Comparison of ENCODE assay signal across 10 mouse cellular contexts in the genomic region with DNA sequence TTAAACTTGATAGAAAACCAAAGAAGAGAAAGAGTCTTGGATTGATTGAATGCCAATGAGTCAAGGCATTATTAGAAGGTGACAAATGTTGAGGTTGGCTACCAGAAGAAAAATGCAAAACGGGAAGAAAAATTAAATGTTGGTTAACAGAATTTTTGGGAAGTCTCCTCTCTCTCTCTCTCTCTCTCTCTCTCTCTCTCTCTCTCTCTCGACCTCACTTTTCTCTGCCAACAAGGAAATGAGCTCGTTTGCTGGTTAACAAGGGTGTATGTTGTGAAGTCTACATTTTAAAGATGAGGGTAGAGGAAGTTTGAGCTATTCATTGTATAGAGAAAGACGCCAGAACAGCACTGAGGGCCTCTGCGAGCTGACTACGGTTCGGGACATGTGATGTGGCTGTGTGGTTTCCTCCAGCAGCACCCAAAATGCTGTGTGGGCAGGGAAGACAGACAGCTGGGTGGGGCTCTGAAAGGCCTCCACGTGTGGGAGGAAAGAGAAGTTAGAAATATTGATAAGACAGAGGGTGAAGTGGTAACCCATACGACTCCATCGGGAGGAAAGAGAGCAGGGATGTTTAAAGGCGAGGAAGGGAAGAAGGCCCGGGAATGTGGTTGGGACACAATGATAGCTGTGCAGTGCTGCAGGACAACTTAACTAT.
DNase-seq lines count a peak whose midpoint lies in the region; ATAC-seq and TF ChIP-seq lines count a peak whose summit lies in the region.
"Had no signal": no experiment of that assay in that cellular context is flagged by ENCODE, and none has a peak within 500 bp of the region (broad histone marks: within the 10 kb centered on the region; RNA-seq: fewer than 3 reads in every experiment).

No protein-coding gene starts in this region.

- 3% methylated on average over 12 of the region's 12 CpGs for WGBS in bone marrow, adult 2 months
- WGBS in liver, embryonic 13.5 days (ENCODE audit: insufficient replicate concordance), result 13% methylated on average over 12 of the region's 12 CpGs
- 83% methylated on average over 12 of the region's 12 CpGs for WGBS in hindbrain, embryonic 13.5 days
- 76% methylated on average over 12 of the region's 12 CpGs for WGBS in forebrain, embryonic 16.5 days

- peak overlapping the region; percentile 7; the same call in 1 of the 2 replicates for H3K9ac ChIP-seq in liver, embryonic 13.5 days
- no peak overlapping the region for H3K9ac ChIP-seq in hindbrain, embryonic 13.5 days
- H3K9ac ChIP-seq in forebrain, embryonic 16.5 days (replicated peaks; ENCODE audit: low read depth, low read length), result no peak overlapping the region
- H3K9ac ChIP-seq: embryonic facial prominence, embryonic 15.5 days; limb, embryonic 15.5 days had no signal

- peaks cover 2% of the 10 kb centered on the region; the same call in 1 of the 2 replicates for H3K4me1 ChIP-seq in bone marrow, adult 2 months (ENCODE audit: control insufficient read depth, insufficient read depth, low read length)
- peaks cover 45% of the 10 kb centered on the region for H3K4me1 ChIP-seq in liver, embryonic 13.5 days (replicated peaks)
- H3K4me1 ChIP-seq in hindbrain, embryonic 13.5 days (replicated peaks), result peaks cover 4% of the 10 kb centered on the region; the same call in 1 of the 2 replicates
- no peaks in the 10 kb centered on the region for H3K4me1 ChIP-seq in forebrain, embryonic 16.5 days (replicated peaks; ENCODE audit: control insufficient read depth, insufficient read depth, low read length)
- H3K4me1 ChIP-seq: embryonic facial prominence, embryonic 15.5 days; limb, embryonic 15.5 days had no signal

- ATAC-seq in liver, embryonic 13.5 days (ENCODE audit: low read depth), result peak; percentile 95
- ATAC-seq in hindbrain, embryonic 13.5 days (ENCODE audit: low FRiP score), result no peak
- ATAC-seq in forebrain, embryonic 16.5 days, result no peak

- H3K4me3 ChIP-seq in bone marrow, adult 2 months (replicated peaks; ENCODE audit: control insufficient read depth, low read depth, low read length), result no peak overlapping the region
- H3K4me3 ChIP-seq in liver, embryonic 13.5 days (replicated peaks), result peak overlapping the region; percentile 14; the same call in 1 of the 2 replicates
- no peak overlapping the region for H3K4me3 ChIP-seq in hindbrain, embryonic 13.5 days
- H3K4me3 ChIP-seq in forebrain, embryonic 16.5 days (replicated peaks; ENCODE audit: low read length), result no peak overlapping the region
- H3K4me3 ChIP-seq: embryonic facial prominence, embryonic 15.5 days; limb, embryonic 15.5 days had no signal

- DNase-seq in B cell, adult 2 months, result peak; percentile 42
- DNase-seq in liver, embryonic 13.5 days, result peak; percentile 65
- peak; percentile 41 for DNase-seq in spleen, adult 12 weeks (ENCODE audit: low spot score)
- DNase-seq in urinary bladder, postnatal 4 days (ENCODE audit: low spot score in 2 of 2), result no peak
- DNase-seq in retina, postnatal 1 day, result no peak

- TF ChIP-seq CTCF in bone marrow, adult 2 months (IDR thresholded peaks at IDR 0.05; ENCODE audit: control insufficient read depth, insufficient read depth, low read length), result no peak

- H3K27ac ChIP-seq in bone marrow, adult 2 months (ENCODE audit: control insufficient read depth, insufficient read depth, low read depth, low read length, poor library complexity), result peak overlapping the region; percentile 4; the same call in 1 of the 2 replicates
- peak overlapping the region; percentile 88 for H3K27ac ChIP-seq in liver, embryonic 13.5 days
- H3K27ac ChIP-seq in hindbrain, embryonic 13.5 days, result no peak overlapping the region
- H3K27ac ChIP-seq in forebrain, embryonic 16.5 days (ENCODE audit: low read length), result no peak overlapping the region
- H3K27ac ChIP-seq: embryonic facial prominence, embryonic 15.5 days; limb, embryonic 15.5 days had no signal

- no peaks in the 10 kb centered on the region for H3K27me3 ChIP-seq in liver, embryonic 13.5 days
- no peaks in the 10 kb centered on the region for H3K27me3 ChIP-seq in hindbrain, embryonic 13.5 days
- no peaks in the 10 kb centered on the region for H3K27me3 ChIP-seq in forebrain, embryonic 16.5 days (replicated peaks; ENCODE audit: control insufficient read depth, insufficient read depth, low read length)
- H3K27me3 ChIP-seq: embryonic facial prominence, embryonic 15.5 days; limb, embryonic 15.5 days had no signal

- H3K4me2 ChIP-seq in liver, embryonic 13.5 days, result peak overlapping the region; percentile 61
- no peak overlapping the region for H3K4me2 ChIP-seq in hindbrain, embryonic 13.5 days
- H3K4me2 ChIP-seq in forebrain, embryonic 16.5 days (ENCODE audit: low read length), result no peak overlapping the region
- H3K4me2 ChIP-seq: embryonic facial prominence, embryonic 15.5 days; limb, embryonic 15.5 days had no signal

- H3K36me3 ChIP-seq in liver, embryonic 13.5 days, result no peaks in the 10 kb centered on the region
- no peaks in the 10 kb centered on the region for H3K36me3 ChIP-seq in hindbrain, embryonic 13.5 days
- no peaks in the 10 kb centered on the region for H3K36me3 ChIP-seq in forebrain, embryonic 16.5 days (ENCODE audit: control insufficient read depth, insufficient read depth)
- H3K36me3 ChIP-seq: embryonic facial prominence, embryonic 15.5 days; limb, embryonic 15.5 days had no signal

- no peak for TF ChIP-seq POLR2A in bone marrow, adult 2 months (IDR thresholded peaks at IDR 0.05; ENCODE audit: borderline replicate concordance, control insufficient read depth, low read depth, low read length)

- no peaks in the 10 kb centered on the region for H3K9me3 ChIP-seq in liver, embryonic 13.5 days (replicated peaks)
- H3K9me3 ChIP-seq in hindbrain, embryonic 13.5 days, result no peaks in the 10 kb centered on the region
- no peaks in the 10 kb centered on the region for H3K9me3 ChIP-seq in forebrain, embryonic 16.5 days (ENCODE audit: control insufficient read depth, low read length)
- H3K9me3 ChIP-seq: embryonic facial prominence, embryonic 15.5 days; limb, embryonic 15.5 days had no signal

Comparison
In these comparisons a context has a peak if more than half of its experiments do, and no peak if none do; other contexts are left out.
1. DNase-seq: peak in B cell, adult 2 months (2 of 2), liver, embryonic 13.5 days (single experiment) and spleen, adult 12 weeks (single experiment); none in urinary bladder, postnatal 4 days (0 of 2) and retina, postnatal 1 day (single experiment).
2. H3K27ac ChIP-seq: peak in bone marrow, adult 2 months (single experiment) and liver, embryonic 13.5 days (single experiment); none in hindbrain, embryonic 13.5 days (single experiment) and forebrain, embryonic 16.5 days (single experiment).